Mouse (Mus musculus) CH12.LX (cell line): ENCODE results near the gene Dpm2.

ENCODE experiments used
- CTCF ChIP-seq, 2 experiments: IDR thresholded peaks in 1 of 2; conservative IDR thresholded peaks in 1 of 2; 2 replicates each; pipeline ENCODE4 v1.5.1; 2011 to 2012; ENCODE audit warnings: low read depth in 2 of 2, low read length in 2 of 2, improper control_type of control experiment in 1 of 2, inconsistent platforms in 1 of 2, mild to moderate bottlenecking in 1 of 2, moderate library complexity in 1 of 2
- E2F4 ChIP-seq: IDR thresholded peaks from 2 replicates; pipeline ENCODE4 v1.6.1; 2011; ENCODE audit warnings: low read depth, low read length, improper control_type of control experiment; ENCODE audit not compliant: insufficient replicate concordance
- MAX ChIP-seq: IDR thresholded peaks from 2 replicates; pipeline ENCODE4 v1.6.1; 2011; ENCODE audit warnings: low read length, improper control_type of control experiment
- NELFE ChIP-seq: IDR thresholded peaks from 2 replicates; pipeline ENCODE4 v1.6.1; 2011; ENCODE audit warnings: low read depth, low read length, improper control_type of control experiment
- NRF1 ChIP-seq: IDR thresholded peaks from 2 replicates; pipeline ENCODE4 v1.6.1; 2014; ENCODE audit warnings: low read depth, mild to moderate bottlenecking, inconsistent platforms, low read length, improper control_type of control experiment, moderate library complexity
- PAX5 ChIP-seq: IDR thresholded peaks from 2 replicates; pipeline ENCODE4 v1.6.1; 2012; ENCODE audit warnings: low read length, inconsistent platforms, mixed read lengths
- POLR2A ChIP-seq: IDR thresholded peaks from 2 replicates; pipeline ENCODE4 v1.6.1; 2011; ENCODE audit warnings: low read depth, mild to moderate bottlenecking, improper control_type of control experiment, low read length
- POLR2AphosphoS2 ChIP-seq: IDR thresholded peaks from 2 replicates; pipeline ENCODE4 v1.6.1; 2011; ENCODE audit warnings: low read depth, low read length, improper control_type of control experiment
- TCF12 ChIP-seq: IDR thresholded peaks from 2 replicates; pipeline ENCODE4 v1.6.1; 2014; ENCODE audit warnings: low read depth, mild to moderate bottlenecking, inconsistent platforms, low read length, improper control_type of control experiment
- UBTF ChIP-seq: IDR thresholded peaks from 2 replicates; pipeline ENCODE4 v1.6.1; 2012; ENCODE audit warnings: low read depth, mild to moderate bottlenecking, inconsistent platforms, low read length, improper control_type of control experiment, moderate library complexity
- USF1 ChIP-seq: IDR thresholded peaks from 2 replicates; pipeline ENCODE4 v1.6.1; 2014; ENCODE audit warnings: low read depth, mild to moderate bottlenecking, inconsistent platforms, low read length, improper control_type of control experiment
- ZNF384 ChIP-seq: IDR thresholded peaks from 2 replicates; pipeline ENCODE4 v1.6.1; 2012; ENCODE audit warnings: low read depth, low read length, improper control_type of control experiment, inconsistent platforms

DNA sequence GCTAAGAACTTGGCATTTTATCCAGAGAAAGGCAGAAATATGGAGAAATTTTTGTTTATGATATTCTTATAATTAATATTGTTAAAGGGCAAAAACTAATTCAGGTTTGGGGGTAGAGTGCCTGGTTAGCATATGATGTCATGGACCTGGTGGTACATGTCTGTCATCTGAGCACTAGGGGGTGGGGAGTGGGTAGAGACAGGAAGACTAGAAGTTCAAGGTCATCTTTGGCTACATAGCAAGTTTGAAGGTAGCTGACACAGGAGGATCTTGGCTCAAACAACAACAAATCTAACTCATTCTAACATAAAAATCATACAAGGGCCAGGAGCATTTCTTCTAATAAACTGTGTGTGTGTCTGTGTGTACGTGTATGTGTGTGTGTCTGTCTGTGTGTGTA lies 42.3 kb upstream of the Dpm2 start:
- TF ChIP-seq CTCF (conservative IDR thresholded peaks at IDR 0.05 in 1 of 2, IDR thresholded peaks at IDR 0.05 in 1 of 2; ENCODE audit: low read depth in 2 of 2, low read length in 2 of 2) = no peak
- TF ChIP-seq POLR2A = no peak
- no peak for TF ChIP-seq NELFE
- TF ChIP-seq UBTF = no peak
- no peak for TF ChIP-seq USF1
- no peak for TF ChIP-seq POLR2AphosphoS2
- TF ChIP-seq E2F4 = no peak
- TF ChIP-seq NRF1 = no peak
- no peak for TF ChIP-seq TCF12
- TF ChIP-seq PAX5 = no peak
- no peak for TF ChIP-seq ZNF384
- no peak for TF ChIP-seq MAX
